Mouse (Mus musculus): Measurements from ENCODE around the gene Acan. TPM values are rescaled to one million over a fixed set of nuclear protein-coding genes. Genes with fewer than 3 reads are reported as not detected.

Acan gene
- polyA plus RNA-seq (2021; fragmentation: Nextera tagmentation): 0.25 and 0.51 TPM in 2 replicates
- long read RNA-seq, experiment 1, partial matches to known transcripts: 2 of 2 reads
- long read RNA-seq, experiment 1, other reads (novel, unspliced or antisense): 0 of 2 reads
- long read RNA-seq, experiment 2, partial matches to known transcripts: 2 of 2 reads
- long read RNA-seq, experiment 2, other reads (novel, unspliced or antisense): 0 of 2 reads

DNA sequence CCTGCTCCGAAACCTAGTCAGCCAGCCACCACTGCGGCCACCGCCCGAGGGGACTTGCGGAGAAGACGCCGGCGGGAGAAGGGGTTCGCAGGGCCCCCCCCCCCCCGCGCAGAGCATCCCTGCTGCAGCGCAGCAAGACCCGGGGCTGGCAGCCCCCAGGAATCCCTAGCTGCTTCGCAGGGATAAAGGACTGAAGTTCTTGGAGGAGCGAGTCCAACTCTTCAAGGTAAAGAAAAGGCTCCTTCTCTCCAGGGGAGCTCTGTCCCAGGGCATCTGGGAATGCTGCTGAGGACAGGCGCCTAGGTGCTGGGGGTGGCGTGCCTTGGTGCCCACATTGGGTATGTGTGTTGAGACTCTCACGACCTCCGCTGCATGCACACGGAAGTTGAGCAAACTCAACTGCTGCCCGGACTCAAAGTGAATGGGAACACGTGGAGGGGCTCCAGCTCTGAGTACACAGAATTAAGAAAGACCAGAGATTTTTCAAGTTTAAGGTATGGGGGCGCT lies at the start of gene Acan:
TSS of gene Acan (plus strand) at position 101 of the 507 bp plus-strand sequence.

DNA sequence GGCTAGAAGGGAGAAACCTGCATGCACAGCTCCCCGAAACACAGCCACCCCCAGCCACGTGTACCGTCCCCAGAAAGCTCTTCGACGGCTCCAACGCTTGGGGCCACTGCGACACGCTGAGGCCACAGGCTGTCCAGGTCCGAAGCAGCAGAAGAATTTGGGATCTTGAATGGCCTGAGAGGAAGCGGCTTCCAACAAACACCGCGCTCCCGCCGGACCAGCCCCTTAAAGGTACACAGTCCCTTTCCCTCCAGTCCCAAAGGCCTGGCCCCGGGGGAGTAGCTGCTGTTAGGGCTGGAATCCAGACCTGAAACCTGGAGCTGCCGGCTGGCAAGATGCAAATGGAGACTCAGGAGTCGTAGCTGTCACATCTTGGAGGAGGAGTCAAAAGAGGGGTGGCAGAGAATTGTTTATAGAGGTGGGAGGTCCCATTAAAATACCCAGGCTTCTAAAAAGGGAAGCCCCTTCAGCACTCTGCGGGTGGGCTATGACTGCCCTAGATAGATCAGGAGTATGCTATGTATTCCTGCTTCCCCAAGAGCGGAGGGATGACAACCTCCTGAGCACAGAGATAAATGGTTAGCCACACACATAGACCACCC lies 77.7 kb downstream of the Acan start, which contains the start of gene Hapln3:
TSS of gene Hapln3 (minus strand) at position 176 of the 602 bp plus-strand sequence.

DNA sequence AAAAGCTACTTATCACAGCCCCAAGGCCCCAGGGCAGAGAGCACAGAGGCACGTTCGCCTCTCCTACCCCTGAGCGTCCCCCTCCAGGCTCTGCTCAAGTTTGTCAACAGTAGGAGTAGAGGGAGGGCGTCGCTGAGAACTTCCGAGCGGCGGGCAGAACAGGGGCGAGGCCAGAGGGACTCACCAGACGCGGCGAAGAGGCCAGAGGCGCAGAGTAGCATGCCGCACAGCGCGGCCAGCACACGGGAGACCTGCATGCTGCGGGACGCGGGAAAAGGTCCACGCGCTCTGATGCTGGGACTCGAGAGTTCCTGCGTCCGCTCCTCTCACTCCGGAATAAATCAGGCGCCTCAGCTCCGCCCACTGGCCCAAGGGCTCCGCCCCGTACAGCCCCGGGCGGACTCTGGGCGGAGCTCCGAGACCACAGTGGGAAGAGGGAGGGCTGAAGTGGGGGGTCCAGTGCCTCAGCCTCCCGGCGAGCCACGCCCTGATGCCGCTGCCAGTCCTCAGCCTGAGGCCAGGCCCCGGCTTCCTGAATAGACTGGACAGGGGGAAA lies 95.5 kb downstream of the Acan start, which contains the start of gene Mfge8:
TSS of gene Mfge8 (minus strand) at position 350 of the 556 bp plus-strand sequence.

Other genes with a start within 250 kb of the Acan start
- gene Det1, start 206.2 kb upstream of the Acan start, polyA plus RNA-seq (2021; fragmentation: Nextera tagmentation): 1.4 and 2.4 TPM in 2 replicates
- gene Aen, start 157.6 kb upstream of the Acan start, polyA plus RNA-seq (2021; fragmentation: Nextera tagmentation): 22.5 and 22.8 TPM in 2 replicates
- 0.83 and 1.3 TPM in 2 replicates for gene Isg20, start 140.1 kb upstream of the Acan start, polyA plus RNA-seq (2021; fragmentation: Nextera tagmentation)
- 1.2 and 1.3 TPM in 2 replicates for gene Hapln3, start 77.5 kb downstream of the Acan start, polyA plus RNA-seq (2021; fragmentation: Nextera tagmentation)
- gene Mfge8, start 95.6 kb downstream of the Acan start, polyA plus RNA-seq (2021; fragmentation: Nextera tagmentation): 122 and 188 TPM in 2 replicates
- gene Abhd2, start 219.7 kb downstream of the Acan start, polyA plus RNA-seq (2021; fragmentation: Nextera tagmentation): 47.4 and 53.5 TPM in 2 replicates

Measured in left cerebral cortex, adult 6 months (tissue).